Mouse (Mus musculus): ENCODE data around the gene Tmem74b.

The Tmem74b gene

DNA sequence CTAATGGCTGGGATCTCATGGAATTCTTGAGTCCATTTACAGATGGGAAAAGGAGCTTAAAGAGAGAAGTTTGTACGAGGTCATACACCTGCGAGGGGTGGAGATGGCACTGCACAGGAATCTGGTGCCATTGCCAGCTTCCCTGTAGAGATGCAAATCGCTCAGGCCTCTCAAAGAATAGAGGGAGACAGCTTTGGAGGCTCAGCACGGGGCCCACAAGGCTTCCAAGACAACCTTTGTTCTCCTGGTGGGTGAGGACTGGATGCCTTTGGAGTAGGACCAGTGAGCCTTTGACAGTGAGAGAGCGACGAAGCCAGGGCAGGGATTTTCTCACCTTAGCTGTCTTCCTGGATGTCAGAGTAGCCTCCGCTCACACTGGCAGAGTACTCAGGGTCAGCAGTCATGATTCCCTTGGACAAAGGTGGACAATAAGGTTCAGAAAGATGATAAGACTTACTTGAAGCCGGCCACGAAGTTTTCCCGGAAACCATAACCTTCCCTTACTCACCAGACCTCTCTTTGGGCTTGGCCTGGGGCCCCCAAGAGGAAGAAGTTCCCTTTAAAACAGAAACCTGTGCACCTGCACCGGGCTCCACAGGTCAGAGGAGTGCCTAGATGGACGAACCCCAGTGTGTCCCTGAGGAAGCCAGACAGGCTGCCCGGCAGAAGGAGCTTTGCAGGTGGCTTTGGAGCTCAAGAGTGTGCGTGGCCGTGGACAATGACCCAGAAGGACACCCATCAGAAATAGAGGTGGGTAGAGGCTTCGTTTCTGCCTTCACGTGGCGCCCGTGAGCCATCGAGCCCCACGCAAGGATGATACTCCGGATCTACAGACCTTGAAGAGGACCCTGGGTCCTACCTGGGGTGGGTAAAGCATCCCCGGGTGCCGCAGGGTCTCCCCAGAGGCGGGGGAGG, at the start of gene Tmem74b:
Gene Tmem74b (plus strand): TSS at position 778 of the 915 bp plus-strand sequence.
- peak; percentile 6 for DNase-seq (ENCODE audit: low spot score)

DNA sequence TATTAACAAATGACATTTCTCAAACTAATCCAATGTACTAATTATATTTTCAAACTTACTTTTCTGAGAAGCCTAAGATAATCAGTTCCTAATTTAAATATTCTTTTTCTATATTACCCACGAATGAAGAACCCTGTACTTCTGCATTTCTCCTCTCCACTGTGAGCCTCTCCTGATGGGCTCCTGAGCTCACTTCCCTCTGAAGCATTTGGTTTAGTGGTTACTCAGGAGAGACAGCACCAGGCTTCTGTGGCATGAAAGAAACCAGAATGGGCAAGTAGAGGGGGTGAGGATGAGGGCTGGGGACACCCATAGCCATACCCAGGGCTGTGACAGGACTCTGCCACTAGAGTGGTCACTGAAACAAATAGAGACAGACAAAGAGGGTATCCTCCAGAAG, 49.8 kb upstream of the Tmem74b start:
- DNase-seq (ENCODE audit: low spot score), result no peak

DNA sequence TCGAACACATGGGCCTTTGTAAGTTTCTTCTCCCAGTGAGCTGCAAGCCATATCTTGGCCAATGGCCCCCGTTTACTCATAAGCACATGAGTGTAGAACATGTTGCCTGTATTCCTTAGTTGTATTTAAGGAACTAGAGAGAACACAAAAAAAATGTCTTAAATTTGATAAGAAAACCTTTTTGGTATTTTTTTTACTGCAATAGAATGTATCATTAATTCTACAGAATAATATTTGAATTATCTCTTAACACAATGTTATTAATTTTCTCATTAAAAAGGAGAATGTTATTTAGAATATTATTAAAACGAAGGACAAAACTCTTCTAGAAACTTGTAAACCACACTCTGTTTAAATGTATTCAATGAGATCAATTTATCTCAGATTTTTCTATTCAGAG, 33.4 kb upstream of the Tmem74b start, which contains the start of gene Rad21l:
Gene Rad21l (minus strand): TSS at position 101 of the 400 bp plus-strand sequence.
- no peak for DNase-seq (ENCODE audit: low spot score)

DNA sequence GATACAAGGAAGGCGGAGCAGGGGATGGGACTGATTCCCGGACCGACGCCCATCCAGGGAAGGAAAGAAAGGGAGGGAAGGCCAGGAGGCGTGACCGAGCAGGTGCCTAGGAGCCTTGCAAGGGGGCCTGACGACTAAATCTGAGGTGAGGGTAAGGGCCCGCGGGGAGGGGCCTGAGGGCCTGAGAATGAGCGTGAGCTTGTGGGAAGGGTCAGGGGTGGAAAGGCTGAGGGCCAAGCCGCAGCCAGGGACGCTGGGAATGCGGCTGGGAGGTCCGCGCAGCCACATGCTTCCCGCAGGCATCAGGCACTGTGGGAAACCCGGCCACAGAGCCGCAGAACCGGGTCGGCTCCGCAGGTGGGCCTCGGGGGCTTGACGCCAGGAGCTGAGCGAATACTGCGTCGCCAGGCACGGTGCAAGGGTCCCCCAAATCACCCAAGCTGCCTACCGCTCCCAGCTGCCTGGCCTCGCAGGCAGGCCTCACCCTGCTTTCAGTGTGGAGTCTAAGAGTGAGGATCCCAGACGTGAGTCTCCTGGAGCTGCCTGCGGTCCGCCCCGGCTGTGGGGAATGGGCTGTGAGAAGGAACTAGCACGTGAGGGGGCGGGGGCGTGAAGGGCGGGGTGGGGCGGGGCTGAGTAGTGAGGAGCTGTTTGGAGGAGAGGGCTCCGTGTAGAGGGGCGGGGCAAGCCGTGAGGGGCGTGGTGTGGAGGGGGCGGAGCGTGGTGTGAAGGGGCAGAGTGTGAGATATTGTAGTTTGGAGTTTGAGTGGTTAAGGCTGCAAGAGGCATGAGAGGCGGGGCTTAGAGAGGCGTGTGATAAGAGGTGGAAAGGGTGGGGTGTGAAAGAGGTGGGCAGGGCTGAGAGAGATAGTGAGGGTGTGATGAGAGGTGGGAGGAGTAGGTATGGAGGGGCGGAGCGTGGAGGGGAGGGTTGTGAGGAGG, 31.5 kb upstream of the Tmem74b start:
- DNase-seq (ENCODE audit: low spot score), result no peak

DNA sequence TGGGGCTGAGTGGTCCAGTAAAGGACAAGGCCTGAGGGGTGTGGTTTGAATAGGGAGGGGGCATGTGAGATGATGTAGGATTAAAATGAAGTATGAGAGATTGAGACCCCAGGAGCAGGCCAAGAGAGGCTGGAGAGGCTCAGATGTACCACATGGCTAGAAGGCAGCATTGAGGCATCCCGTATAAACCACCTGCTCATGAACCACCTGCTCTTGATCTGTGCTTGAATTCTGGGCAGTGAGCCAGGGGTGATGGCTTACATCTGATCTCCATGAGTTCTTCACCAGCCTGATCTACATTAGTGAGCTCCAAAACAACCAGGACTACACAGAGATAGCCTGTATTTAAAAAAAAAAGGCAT, 30.9 kb upstream of the Tmem74b start:
- no peak for DNase-seq (ENCODE audit: low spot score)

DNA sequence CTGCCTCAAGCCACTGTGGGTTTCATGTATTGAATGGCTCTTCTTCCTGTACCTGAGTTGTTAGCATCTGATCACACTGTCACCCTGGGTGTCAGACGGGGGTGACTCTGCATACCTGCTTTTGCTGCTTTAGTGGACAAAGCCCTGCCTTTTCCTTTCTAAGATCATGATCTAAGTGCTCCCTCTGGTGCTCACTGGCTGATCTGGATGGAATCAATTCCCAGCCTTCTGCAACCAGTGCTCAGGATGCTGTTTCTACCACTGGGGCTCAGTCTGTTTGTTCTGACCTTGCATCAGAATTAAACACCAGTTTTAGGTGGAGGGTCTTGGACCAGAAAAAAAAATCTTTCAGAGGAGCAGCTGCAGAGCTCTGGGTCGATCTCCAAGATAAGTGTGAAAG, 25.6 kb upstream of the Tmem74b start:
- DNase-seq (ENCODE audit: low spot score), result no peak

DNA sequence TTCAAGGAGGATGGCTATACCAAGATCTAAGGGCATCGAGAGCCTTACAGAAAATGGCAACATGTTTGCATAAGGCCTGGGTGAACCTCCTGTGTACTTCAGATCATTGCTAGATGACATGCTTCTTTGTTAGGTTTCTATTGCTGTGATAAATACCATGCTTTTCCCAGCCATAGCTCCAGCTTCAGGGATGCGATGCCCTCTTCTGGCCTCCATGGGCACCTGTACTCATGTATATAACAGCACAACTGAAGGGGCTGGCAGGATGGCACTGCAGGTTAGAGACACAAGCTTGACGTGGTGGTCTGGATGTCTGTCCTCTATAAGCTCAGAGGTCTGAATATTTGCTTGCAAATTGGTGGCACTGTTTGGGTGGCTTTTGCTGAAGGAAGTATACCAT, 19.5 kb upstream of the Tmem74b start:
- peak; percentile 48 for DNase-seq (ENCODE audit: low spot score)

DNA sequence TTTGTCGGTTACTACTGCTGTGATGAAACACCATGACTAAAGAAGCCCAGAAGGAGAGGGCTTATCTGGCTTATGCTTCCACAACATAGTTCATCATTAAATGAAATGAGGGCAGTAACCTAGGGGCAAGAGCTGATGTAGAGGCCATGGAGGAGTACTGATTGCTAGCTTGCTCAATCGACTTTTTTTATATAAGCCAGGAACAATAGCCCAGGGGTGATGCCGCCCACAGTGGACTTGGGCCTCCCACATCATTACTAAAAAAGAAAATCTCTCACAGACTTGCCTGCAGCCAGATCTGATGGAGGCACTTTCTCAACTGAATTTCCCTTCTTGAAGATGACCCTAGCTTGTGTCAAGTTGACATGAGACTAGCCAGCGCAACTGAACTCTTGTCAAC, 18.8 kb upstream of the Tmem74b start:
- no peak for DNase-seq (ENCODE audit: low spot score)

DNA sequence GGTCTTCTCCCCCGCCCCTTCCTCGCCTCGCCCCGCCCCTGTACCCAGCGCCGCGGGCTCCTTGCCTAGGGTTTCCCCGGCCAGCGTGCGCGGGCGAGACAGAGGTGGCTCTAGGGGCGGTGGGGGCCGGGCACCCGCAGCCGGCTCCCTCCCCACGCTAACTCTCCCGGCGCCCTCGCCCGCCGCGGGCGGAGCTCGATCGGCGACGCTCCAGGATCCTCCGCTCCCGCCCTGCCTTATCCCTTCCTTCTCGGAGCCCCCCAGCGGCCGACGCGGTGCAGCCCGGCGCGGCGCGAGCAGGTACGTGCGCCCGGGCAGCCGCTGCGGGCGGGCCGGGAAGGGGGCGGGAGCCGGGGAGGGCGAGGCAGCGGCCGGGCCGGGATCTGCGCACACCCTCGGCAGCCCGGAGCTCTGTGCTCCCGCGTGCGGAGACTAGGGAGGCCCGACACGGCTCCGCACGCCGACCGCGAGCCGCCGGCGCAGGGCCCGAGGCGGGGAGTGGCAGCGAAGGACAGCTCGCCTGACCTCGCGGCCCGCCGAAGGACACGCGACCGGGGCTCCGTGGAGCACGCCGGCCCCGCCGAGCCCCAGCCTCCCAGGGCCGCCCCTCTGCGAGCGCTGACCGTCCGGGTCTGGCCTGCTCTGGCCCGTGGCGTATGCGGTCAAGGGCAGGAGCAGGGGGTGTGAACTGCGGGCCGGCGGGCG, 490 bp downstream of the Tmem74b start:
- peak; percentile 68 for DNase-seq (ENCODE audit: low spot score)

DNA sequence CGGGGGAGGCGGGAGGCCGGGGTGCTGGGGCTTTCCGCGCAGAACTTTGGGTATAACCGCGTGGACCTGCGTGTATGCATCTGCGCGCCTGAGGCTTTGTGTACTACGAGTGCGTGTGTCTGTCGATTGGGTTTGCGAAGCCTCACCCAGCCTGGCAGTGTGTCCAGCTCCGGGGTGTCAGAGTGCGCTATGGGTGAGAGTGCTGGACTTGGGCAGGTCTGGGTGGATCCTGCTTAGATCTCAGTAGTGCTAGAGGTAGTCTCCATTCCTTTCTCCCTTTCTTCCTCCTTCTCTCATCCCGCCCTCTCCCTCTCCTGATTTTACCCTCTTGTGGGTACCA, 1.0 kb downstream of the Tmem74b start:
- peak; percentile 33 for DNase-seq (ENCODE audit: low spot score)

DNA sequence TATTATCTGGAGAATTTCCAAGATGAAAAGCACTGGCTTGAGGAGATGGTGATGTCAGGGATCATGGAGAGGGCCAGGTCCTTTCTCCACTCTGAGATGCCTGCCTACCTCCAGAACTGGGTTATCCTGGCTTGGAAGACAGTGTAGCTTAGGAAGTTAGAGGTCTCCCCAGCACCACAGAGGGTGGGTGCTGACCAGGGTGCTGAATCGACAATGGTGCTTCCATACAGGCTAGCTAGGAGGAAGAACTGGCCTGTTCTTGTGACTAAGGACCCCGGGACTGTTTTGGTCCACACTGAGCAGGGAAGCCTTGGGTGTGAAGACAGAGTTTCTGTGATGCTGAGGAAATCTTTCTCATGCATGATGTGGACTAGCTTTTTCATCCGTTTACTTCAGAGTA, 10.8 kb downstream of the Tmem74b start:
- peak; percentile 62 for DNase-seq (ENCODE audit: low spot score)

DNA sequence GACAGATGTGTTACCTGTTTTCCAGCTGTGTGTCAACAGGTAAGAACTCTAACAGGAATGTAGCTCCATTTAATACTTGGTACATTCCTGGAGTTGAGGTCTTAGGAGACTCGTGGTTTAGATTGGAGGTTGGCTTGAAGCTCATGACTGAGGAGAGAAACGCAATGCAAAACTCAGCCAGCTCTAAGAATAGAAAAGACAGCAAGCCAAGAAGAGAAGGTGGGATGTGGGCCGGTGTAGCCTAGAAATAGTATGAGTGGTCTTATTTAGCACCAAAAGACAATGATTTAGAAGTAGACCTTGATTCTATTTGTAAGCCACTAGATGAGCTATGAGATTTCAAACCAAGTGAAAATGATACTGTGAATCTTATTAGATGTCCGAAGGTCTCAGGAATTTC, 13.7 kb downstream of the Tmem74b start:
- no peak for DNase-seq (ENCODE audit: low spot score)

DNA sequence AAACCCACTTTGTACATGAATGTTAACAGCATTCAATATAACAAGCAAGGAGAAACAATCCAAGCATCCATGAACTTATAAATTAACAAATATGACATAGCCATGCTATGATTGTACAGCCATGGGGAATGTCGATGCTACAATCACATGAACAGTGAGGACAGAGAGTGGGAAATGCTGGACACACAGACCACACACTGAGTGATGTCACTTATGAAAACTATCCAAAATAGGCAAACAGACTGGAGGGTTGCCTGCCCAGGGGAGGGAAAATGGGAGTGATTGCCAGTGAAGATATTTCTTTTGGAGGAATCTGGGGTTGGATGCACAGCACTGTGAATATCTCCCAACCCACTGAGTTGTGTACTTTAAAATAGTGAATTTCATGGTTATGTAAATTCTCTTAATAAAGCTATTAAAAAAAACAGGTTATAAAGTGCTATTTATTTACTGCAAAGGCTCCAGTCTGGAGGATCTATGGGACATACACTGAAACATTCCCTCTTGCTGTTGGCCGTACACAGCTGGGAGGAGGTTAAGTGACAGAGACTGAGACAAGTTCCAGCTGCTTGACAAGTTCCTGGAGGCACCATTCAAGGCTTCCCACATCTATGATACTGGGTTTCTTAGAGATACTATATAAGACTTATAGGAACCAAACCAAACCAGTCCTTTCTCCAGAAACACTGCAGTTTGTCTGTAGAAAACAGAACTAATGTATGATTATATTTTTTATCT, 14.7 kb downstream of the Tmem74b start:
- DNase-seq (ENCODE audit: low spot score), result no peak

DNA sequence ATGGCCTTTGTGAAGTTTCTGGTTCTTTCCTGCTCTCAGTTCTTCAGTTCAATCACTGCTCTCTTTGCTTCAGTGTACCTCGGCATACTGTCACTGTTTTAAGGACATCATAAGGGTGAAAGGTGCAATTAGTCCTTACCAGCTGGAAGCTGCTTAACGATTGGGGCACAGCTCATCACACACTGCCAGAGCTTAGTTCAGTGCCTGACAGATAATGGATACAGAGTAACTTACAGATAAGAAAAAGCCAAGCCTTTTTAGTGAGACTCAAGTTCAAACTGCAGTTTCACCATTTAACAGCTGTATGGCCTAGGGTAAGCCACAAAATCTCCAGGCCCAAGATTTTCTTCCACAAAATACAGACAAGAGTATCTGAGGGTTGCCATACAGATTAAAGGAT, 22.3 kb downstream of the Tmem74b start:
- no peak for DNase-seq (ENCODE audit: low spot score)

DNA sequence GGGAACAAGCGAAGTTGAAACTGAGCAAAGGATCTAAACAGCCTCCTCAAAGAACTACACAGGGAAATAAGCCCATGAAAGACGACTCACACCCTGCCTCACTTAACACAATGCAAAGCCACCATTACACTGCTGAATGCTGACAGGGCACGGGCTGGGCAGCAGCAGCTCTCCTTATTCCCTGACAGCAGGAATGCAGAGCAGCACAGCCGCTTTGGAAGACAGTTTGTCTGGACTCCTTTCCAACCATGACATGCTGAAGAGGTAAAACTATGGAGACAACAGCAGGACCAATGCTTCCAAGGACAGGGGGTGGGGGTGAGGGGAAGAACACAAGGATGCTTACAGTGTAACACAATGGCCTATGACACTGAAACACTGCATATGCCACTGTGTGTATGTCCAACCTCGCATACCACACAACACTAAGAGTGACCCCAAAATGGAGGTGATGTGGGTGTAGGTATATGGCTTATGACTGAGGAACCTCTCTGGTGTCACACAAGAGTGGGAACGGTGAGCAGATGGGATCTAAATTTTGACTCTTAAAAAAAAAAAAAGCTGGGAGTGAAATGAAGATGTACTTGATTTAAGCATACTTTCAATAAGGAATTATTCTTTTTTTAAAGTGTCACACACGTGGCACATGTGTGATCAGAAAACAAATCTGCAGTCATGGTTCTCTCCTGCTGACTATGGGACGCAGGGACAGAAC, 31.5 kb downstream of the Tmem74b start:
- no peak for DNase-seq (ENCODE audit: low spot score)

DNA sequence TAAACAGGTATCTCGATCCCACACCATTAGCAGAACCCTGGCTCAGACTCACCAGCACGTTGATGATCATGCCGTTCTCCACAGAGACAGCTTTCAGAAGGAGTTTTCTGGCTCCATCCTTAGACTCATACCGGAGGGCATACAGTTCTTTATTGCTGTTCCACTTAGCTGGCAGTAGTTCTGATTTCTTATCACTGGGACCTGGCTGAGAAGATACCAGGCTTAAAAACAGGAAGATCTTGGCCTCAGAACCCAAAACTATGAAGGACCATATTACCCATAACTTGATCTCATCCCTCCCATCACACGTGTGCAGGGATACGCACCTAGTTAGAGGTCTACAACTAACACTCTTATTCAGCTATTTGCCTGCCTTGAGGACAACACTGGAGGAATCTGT, 33.6 kb downstream of the Tmem74b start:
- no peak for DNase-seq (ENCODE audit: low spot score)

DNA sequence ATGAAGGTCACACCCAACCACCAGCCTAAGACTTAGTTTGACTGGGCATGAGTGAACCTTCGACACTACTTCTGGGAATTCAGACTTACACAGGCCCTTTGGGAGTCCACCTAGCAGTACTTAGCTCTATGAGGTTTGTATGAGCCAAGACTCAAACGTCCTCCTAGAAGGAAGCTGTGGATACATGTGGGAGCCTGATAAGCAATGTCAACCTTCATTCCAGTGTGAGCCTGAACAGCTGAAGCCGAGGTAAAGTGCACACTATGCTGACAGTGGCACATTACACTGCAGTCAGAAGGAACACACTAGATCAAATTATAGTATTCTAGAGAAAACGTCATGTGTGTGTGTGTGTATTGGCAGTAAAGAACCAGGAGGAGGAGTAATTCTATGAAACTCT, 36.7 kb downstream of the Tmem74b start:
- DNase-seq (ENCODE audit: low spot score), result no peak

DNA sequence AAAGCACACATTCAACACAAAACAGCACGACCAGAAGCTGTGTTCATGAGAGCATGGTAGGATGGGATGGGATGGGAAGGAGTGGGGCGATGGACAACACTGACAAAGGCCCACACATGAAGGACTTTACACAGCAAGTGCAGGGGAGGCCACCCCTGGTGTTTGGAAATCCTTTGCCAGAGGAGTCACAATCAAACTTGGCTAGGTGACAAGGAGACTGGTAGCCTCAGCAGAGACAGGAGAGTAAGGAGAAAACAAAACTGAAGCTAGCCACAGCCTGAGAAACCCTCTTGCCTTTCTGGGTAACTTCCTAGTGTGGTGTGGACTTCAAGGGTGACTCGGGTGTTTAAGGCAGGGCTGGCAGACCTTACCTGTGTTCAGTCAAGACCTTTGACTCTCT, 37.3 kb downstream of the Tmem74b start:
- no peak for DNase-seq (ENCODE audit: low spot score)

DNA sequence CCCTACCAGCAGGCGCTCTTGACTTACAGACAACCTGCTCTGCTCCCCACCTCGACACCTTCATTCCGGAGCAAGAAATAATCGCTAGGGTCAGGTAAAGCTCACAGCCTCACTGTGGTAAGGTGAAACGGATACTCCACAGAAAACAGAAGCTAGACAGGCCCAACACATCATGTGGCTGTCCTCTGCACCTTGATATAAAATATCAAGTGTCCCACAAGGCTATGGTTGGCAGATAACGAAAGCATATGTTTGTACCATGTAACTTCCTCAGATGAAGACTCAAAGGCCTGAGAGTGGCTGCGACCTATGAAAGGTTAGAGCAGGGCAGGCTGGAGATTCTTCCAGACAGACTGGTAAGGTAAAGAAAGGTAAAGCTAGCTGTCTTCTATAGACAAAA, 37.7 kb downstream of the Tmem74b start:
- DNase-seq (ENCODE audit: low spot score), result no peak

DNA sequence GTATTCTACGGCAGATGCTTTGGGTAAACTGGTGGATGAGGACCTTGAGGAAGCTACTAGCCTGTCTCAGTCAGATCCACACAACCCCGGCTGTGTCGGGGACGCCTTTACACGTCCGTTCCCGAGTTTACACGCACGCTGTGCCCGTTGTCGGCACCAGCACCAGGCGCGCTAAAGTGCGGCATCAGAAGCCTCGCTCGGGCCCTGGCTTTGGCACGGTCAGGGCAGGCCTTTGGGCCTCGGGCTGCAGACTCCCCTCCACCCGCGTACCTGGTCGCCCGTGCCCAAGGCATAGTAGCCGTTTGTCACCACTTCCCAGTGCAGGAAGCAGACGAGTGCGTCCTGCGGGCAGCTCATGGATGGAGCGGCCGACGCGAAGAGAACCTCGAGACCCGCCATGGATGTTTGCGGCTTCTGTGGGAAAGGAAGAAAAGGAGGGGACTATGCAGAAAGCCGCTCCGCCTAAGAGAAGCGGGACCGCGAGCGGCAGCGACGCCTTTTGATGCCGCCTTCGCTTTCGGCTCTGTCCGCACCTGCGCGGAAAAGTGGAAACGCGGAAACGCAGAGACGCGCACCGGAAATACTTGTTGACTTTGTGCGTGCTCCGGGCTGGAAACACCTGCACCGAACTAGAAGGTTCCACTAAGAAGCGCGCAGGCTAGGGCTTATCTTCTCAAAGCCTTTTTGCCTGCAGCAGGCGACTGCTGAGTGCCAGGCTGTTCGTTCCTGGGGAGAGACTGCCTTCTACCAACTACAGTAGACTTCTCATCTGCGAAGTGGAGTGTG, 39.1 kb downstream of the Tmem74b start:
- peak; percentile 93 for DNase-seq (ENCODE audit: low spot score)

Measured in embryo, embryonic 10.5 days (tissue).